Mouse (Mus musculus): ENCODE results near the gene Sh3bp4.

The Sh3bp4 gene

GRCm38 (mm10) chr1:89092442-89092991 is 22.3 kb downstream of the Sh3bp4 start:
- DNase-seq (ENCODE audit: low read depth, low spot score) = peak; percentile 62

GRCm38 (mm10) chr1:89093696-89094095 is 23.5 kb downstream of the Sh3bp4 start:
- DNase-seq (ENCODE audit: low read depth, low spot score) = no peak

DNA sequence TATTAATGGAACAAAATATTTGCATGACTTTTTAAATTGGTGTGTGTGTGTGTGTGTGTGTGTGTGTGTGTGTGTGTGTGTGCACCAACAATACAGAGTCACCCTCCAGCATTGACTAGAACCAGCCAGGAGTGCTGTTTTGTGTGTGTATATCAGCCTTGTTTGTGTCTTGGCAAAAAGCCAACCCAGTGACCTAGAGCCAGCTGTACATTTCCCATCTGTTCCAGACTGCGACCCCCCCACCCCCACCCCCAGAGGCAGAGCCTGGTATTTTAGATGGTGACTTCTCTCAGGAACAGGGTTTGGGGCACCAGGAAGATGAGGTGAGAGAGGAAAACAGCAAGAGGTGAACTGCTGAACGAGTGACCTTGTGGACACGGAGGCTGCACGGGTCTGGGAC is 24.2 kb downstream of the Sh3bp4 start:
- no peak for DNase-seq (ENCODE audit: low read depth, low spot score)

- DNase-seq (ENCODE audit: low read depth, low spot score) = no peak
These were observed 25.6 kb downstream of the Sh3bp4 start for GRCm38 (mm10) chr1:89095642-89096424.

GRCm38 (mm10) chr1:89102231-89103003 is 32.2 kb downstream of the Sh3bp4 start:
- no peak for DNase-seq (ENCODE audit: low read depth, low spot score)

- no peak for DNase-seq (ENCODE audit: low read depth, low spot score)
These were observed 32.7 kb downstream of the Sh3bp4 start for GRCm38 (mm10) chr1:89103004-89103263.

- DNase-seq (ENCODE audit: low read depth, low spot score) = no peak
These were observed 33.3 kb downstream of the Sh3bp4 start for GRCm38 (mm10) chr1:89103505-89103904.

DNA sequence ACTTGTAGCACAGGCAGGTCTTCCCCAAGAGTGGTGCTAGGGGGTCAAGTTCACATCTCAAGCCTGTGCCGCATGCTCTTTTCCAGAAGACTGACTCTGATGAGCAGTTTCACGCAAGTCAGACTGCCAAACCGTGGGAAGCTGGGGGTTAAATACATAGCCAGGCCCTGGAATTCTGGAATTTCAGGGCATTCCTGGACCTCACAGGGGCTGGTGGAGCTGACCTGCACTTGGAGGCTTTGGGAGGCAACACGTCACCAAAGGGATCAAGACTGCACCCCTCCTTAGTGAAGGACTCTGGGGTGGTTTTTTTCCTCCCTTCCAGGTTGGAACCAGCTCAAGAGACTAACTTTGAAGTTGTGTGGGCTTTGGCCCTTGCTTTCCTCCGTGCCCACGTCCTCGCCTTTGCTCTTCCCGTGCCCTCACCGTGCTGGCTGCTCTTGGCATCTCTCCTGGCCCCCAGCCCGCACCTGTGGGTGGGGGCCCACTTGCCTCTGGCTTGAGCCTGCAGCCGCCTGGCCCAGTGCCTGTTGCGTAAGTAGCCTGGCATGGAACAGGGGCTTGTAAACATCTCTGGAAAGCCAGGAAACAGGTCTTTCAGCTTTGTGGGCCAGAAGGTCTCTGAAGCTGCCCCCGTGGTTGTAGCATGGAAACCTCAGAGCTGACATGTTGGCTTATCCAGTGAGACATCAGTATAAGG is 34.0 kb downstream of the Sh3bp4 start:
- DNase-seq (ENCODE audit: low read depth, low spot score) = no peak

DNA sequence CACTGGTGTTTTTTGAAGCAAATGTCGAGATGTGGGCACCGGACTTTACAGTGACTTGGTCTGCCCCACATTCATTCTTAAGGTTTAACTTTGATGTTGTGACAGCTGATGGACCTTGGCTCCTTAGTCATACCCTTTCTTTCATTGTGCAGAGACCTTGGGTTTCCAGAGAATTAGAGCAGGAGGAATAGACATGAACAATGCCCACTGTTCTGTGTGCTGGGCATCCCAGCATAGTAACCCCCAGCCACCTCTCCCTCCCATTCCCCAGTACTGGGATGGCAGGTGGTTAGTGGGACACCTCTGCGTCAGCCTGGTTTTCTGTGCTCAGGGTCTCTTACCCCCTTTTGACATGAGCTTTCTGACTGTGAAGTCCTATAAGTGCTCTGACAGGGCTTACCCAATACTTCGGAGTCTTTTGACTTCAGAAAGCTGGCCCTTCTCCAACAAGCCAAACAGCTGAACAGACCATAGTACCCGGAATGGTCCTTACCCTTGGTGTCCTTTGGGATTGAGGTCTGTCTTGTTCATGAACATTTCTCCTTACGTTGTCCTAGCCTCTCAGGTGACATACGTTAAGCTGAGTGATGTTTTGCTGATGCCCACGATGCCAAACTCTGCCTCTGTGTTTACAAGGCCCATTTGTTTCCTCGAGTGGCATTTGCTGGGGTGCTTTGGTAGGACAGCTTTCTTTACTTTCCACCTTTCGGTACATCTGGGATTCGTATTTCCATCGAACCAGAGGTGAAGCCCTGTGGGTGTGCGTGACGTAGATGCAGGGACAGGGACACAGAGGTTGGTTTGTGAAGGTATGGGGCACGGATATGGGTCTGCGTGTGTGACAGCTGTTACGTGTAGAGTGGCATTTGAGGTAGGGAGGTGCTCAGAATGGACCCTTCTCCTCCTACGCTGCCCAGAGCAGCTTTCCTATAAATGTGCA is 35.9 kb downstream of the Sh3bp4 start:
- no peak for DNase-seq (ENCODE audit: low read depth, low spot score)

DNA sequence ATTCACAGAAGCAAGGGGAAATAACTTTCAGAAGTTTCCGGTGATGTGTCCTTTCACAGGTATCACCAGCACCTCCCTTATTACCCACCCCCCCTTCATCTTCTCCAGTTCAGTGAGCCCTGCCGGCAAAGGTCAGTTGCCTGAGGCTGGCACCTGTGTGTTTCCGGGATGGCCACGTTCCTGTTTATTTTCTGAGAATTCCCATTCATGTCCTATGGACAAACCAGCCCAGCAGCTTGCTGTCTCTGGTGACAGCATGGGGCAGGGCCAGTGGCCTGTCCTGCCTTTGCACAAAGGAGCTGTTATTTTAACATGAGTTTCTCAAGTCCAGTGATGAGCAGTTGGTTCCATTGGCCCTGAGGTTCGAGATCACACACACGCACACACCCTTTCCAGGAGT is 37.3 kb downstream of the Sh3bp4 start:
- DNase-seq (ENCODE audit: low read depth, low spot score) = no peak

DNA sequence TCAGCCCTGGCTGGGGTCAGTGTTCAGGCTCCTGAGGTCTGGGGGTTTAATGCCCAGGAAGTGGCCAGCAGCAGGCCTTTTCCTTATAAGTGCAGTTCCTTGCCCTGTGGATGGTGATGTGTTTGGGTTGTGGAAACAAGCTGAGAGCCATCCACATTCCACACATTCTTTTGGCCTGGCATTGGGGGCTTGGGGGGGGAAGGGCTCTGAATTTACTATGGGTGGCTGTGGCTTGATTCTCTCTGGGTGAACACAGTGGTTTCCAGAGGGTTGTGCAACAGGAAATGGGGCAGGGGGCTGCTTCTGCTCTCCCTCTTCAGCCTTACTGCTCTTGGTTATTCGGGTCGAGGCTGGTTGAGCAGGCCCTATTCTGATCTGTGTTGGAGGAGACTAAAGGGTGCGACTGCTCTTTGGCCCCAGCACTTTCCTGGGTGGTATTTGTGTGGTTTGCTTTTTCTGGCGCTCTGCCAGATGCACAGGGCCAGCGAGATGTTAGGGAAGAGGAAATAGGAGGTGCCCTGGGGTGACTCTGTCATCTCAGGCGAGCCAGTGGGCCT is 38.2 kb downstream of the Sh3bp4 start:
- no peak for DNase-seq (ENCODE audit: low read depth, low spot score)

- DNase-seq (ENCODE audit: low read depth, low spot score) = no peak
These were observed 39.6 kb downstream of the Sh3bp4 start for GRCm38 (mm10) chr1:89109767-89110166.

- DNase-seq (ENCODE audit: low read depth, low spot score) = no peak
These were observed 40.7 kb downstream of the Sh3bp4 start for GRCm38 (mm10) chr1:89110767-89111534.

DNA sequence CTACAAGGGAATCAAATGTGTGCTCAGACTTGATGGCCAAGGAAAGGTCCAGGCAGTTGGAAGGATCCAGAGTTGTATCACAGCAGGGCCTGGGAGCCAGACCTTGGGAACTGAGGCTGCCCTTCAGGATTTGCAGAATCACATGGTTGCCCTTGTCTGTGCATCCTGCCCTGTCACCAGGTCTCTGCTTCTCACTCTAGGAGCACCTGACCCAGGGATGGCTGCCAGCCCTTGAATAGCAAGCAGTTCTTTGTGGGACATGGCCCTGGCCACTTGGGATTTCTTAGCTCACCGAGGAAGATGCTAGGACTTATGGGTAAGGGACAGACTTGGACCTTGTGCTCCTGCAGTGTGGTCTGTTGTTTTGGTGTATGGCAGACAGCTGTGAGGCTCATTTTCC is 42.3 kb downstream of the Sh3bp4 start:
- no peak for DNase-seq (ENCODE audit: low read depth, low spot score)

- no peak for DNase-seq (ENCODE audit: low read depth, low spot score)
These were observed 43.5 kb downstream of the Sh3bp4 start for GRCm38 (mm10) chr1:89113731-89114130.

GRCm38 (mm10) chr1:89117062-89117461 is 46.8 kb downstream of the Sh3bp4 start:
- no peak for DNase-seq (ENCODE audit: low read depth, low spot score)

GRCm38 (mm10) chr1:89118076-89118475 is 47.9 kb downstream of the Sh3bp4 start:
- no peak for DNase-seq (ENCODE audit: low read depth, low spot score)

DNA sequence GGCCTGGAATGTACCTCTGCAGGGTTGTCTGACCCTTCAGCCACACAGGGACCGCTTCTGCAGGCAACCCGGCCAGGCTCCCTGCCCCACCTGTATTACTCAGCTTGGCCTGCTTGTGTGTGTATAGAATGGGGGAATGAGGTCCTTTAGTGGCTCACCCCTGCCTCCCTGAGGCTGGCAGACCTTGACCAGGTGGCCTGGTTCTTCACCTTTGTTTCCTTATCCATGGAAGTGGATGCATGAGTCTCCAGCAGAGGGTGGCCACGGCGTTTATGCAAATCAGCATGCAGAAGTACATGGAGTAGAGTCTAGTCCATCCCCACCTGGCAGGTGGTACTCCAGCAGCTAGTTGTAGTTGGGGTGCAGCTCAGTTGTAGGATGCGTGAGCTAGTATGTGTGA is 48.6 kb downstream of the Sh3bp4 start:
- no peak for DNase-seq (ENCODE audit: low read depth, low spot score)

DNA sequence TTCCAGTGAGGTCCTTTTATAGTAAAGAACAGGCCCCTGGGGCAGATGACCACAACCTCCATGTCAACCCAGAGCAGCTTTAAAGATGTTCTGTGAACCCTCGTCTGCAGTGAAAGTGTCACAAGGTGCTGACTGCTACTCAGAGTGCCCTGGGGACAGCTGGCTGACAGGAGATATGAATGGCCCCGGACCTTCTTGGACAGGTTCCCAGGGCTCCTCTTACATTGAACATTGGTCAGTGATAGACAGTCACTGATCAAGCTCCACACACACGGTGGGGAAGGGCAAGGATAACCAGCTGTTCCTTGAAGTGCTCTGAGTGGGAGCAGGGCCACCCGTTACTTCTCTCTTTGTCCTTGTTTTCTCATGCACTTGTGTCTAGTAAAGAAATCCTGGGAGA is 50.1 kb downstream of the Sh3bp4 start:
- DNase-seq (ENCODE audit: low read depth, low spot score) = no peak

- no peak for DNase-seq (ENCODE audit: low read depth, low spot score)
These were observed 51.3 kb downstream of the Sh3bp4 start for GRCm38 (mm10) chr1:89121466-89121865.

All from skeletal muscle tissue, adult 2 months (tissue).